Mouse (Mus musculus) CD4-positive, CD25-positive, alpha-beta regulatory T cell, adult 4 months (primary cell): Measurements from ENCODE around the gene Zbtb22. TPM values are rescaled to one million over a fixed set of nuclear protein-coding genes. Genes with fewer than 3 reads are reported as not detected.
"Not testable (repeated sequence)": the region's sequence is repeated elsewhere in the genome, so short reads cannot be mapped to it uniquely, and the experiment has no call there.

ENCODE experiments used
- ATAC-seq: one replicate; pipeline ENCODE4 v1.8.0; 2017
- polyA plus RNA-seq, 2 experiments: library from polyadenylated mRNA; unstranded; fragments of 100-300 nt; shearing (Covaris generic); gene quantifications; one replicate each; pipeline ENCODE4 v1.2.1; 2017

Gene Zbtb22
- polyA plus RNA-seq, 2 experiments from 2014 or later: 3.6 to 3.8 TPM

- ATAC-seq: no peak
Measured at GRCm38 (mm10) chr17:33948090-33948904, 32.6 kb downstream of the Zbtb22 start.

GRCm38 (mm10) chr17:33948905-33949537 is 33.3 kb downstream of the Zbtb22 start:
- ATAC-seq: no peak

- ATAC-seq: no peak
Measured at GRCm38 (mm10) chr17:33950131-33950625, 34.5 kb downstream of the Zbtb22 start.

- ATAC-seq: peak; percentile 59
Measured at GRCm38 (mm10) chr17:33951021-33951946, 35.6 kb downstream of the Zbtb22 start, which contains the start of gene B3galt4. Gene B3galt4 (minus strand): TSS chr17:33951488.

- not testable (repeated sequence) for ATAC-seq
Measured at GRCm38 (mm10) chr17:33952015-33952414, 36.3 kb downstream of the Zbtb22 start.

GRCm38 (mm10) chr17:33952879-33953278 is 37.2 kb downstream of the Zbtb22 start:
- ATAC-seq: no peak

- ATAC-seq: no peak
Measured at GRCm38 (mm10) chr17:33953310-33953709, 37.6 kb downstream of the Zbtb22 start.

GRCm38 (mm10) chr17:33953961-33954565 is 38.4 kb downstream of the Zbtb22 start:
- ATAC-seq: no peak

- ATAC-seq: no peak
Measured at GRCm38 (mm10) chr17:33954646-33955554, 39.2 kb downstream of the Zbtb22 start.

- ATAC-seq: peak; percentile 87
Measured at GRCm38 (mm10) chr17:33955555-33956214, 40.0 kb downstream of the Zbtb22 start, which contains the start of the genes Vps52 and Rps18. Gene Vps52 (plus strand): TSS chr17:33955812. Gene Rps18 (minus strand): TSS chr17:33956001.

GRCm38 (mm10) chr17:33956336-33956735 is 40.6 kb downstream of the Zbtb22 start:
- ATAC-seq: no peak

- ATAC-seq: no peak
Measured at GRCm38 (mm10) chr17:33957493-33957892, 41.8 kb downstream of the Zbtb22 start.

- no peak for ATAC-seq
Measured at GRCm38 (mm10) chr17:33958451-33958850, 42.7 kb downstream of the Zbtb22 start.

GRCm38 (mm10) chr17:33959135-33959534 is 43.4 kb downstream of the Zbtb22 start:
- ATAC-seq: no peak

- no peak for ATAC-seq
Measured at GRCm38 (mm10) chr17:33959948-33960347, 44.2 kb downstream of the Zbtb22 start.

- no peak for ATAC-seq
Measured at GRCm38 (mm10) chr17:33962876-33963275, 47.2 kb downstream of the Zbtb22 start.

- ATAC-seq: no peak
Measured at GRCm38 (mm10) chr17:33965082-33965845, 49.6 kb downstream of the Zbtb22 start.

- no peak for ATAC-seq
Measured at GRCm38 (mm10) chr17:33965846-33966550, 50.3 kb downstream of the Zbtb22 start.

GRCm38 (mm10) chr17:33968489-33968888 is 52.8 kb downstream of the Zbtb22 start:
- ATAC-seq: peak; percentile 85
